Mouse (Mus musculus) myocyte (in vitro differentiated cells): ENCODE data around the gene Gm28635. TPM values are rescaled to one million over a fixed set of nuclear protein-coding genes. Genes with fewer than 3 reads are reported as not detected.

Source experiments
- H3K27me3 ChIP-seq: one replicate; pipeline ENCODE4 v1.6.1; 2011; ENCODE audit not compliant: control insufficient read depth, insufficient read depth, insufficient read length
- H3K36me3 ChIP-seq: one replicate; pipeline ENCODE4 v1.6.1; 2011; ENCODE audit not compliant: control insufficient read depth, insufficient read depth
- H3K4me2 ChIP-seq: one replicate; pipeline ENCODE4 v1.6.1; 2011; ENCODE audit warnings: low read depth, control low read depth
- H3K4me3 ChIP-seq: one replicate; pipeline ENCODE4 v1.5.1; 2011; ENCODE audit warnings: mild to moderate bottlenecking, control low read depth, moderate library complexity
- H3K79me2 ChIP-seq: one replicate; pipeline ENCODE4 v1.6.1; 2011; ENCODE audit not compliant: control insufficient read depth, insufficient read depth
- H3ac ChIP-seq: one replicate; pipeline ENCODE4 v1.6.1; 2011; ENCODE audit not compliant: control insufficient read depth, insufficient read length
- CEBPB ChIP-seq: IDR thresholded peaks from 2 replicates; pipeline ENCODE4 v1.6.1; 2011; ENCODE audit warnings: mild to moderate bottlenecking, moderate library complexity; ENCODE audit not compliant: poor library complexity, insufficient read depth, severe bottlenecking
- E2F4 ChIP-seq: IDR thresholded peaks from one replicate; pipeline ENCODE4 v1.6.1; 2011; ENCODE audit warnings: mild to moderate bottlenecking, control low read depth, moderate library complexity; ENCODE audit not compliant: insufficient read depth
- MAX ChIP-seq: IDR thresholded peaks from one replicate; pipeline ENCODE4 v1.6.1; 2011; ENCODE audit warnings: low read depth, mild to moderate bottlenecking, control low read depth
- MYOD1 ChIP-seq, 3 experiments: IDR thresholded peaks; one replicate each; pipeline ENCODE4 v1.6.1; 2011; ENCODE audit warnings: control low read depth in 2 of 3, low read depth in 2 of 3, mild to moderate bottlenecking in 2 of 3, moderate library complexity in 1 of 3; ENCODE audit not compliant: insufficient read length in 2 of 3, control insufficient read depth in 1 of 3
- MYOG ChIP-seq, 3 experiments: IDR thresholded peaks; one replicate each; pipeline ENCODE4 v1.6.1; 2011; ENCODE audit warnings: control low read depth in 2 of 3, low read depth in 2 of 3, mild to moderate bottlenecking in 2 of 3; ENCODE audit not compliant: insufficient read length in 2 of 3, control insufficient read depth in 1 of 3, insufficient read depth in 1 of 3
- POLR2A ChIP-seq: IDR thresholded peaks from one replicate; pipeline ENCODE4 v1.6.1; 2011; ENCODE audit warnings: low read depth, mild to moderate bottlenecking, control low read depth, moderate library complexity; ENCODE audit not compliant: insufficient read length
- POLR2AphosphoS2 ChIP-seq: IDR thresholded peaks from one replicate; pipeline ENCODE4 v1.6.1; 2011; ENCODE audit warnings: low read depth, control low read depth; ENCODE audit not compliant: insufficient read length
- REST ChIP-seq: IDR thresholded peaks from one replicate; pipeline ENCODE4 v1.6.1; 2011; ENCODE audit warnings: mild to moderate bottlenecking, control low read depth, moderate library complexity; ENCODE audit not compliant: insufficient read depth, insufficient read length
- SRF ChIP-seq: IDR thresholded peaks from one replicate; pipeline ENCODE4 v1.6.1; 2011; ENCODE audit warnings: low read depth; ENCODE audit not compliant: control insufficient read depth, insufficient read length
- TCF12 ChIP-seq: IDR thresholded peaks from one replicate; pipeline ENCODE4 v1.6.1; 2011; ENCODE audit warnings: mild to moderate bottlenecking, control low read depth; ENCODE audit not compliant: poor library complexity, insufficient read depth, severe bottlenecking
- TCF3 ChIP-seq: IDR thresholded peaks from one replicate; pipeline ENCODE4 v1.6.1; 2011; ENCODE audit warnings: low read depth, control low read depth; ENCODE audit not compliant: insufficient read length
- USF1 ChIP-seq: IDR thresholded peaks from one replicate; pipeline ENCODE4 v1.6.1; 2011; ENCODE audit warnings: low read depth, mild to moderate bottlenecking, control low read depth, moderate library complexity
- polyA plus RNA-seq: library from polyadenylated mRNA; unstranded; fragments of >200 nt; fragmentation: generic; extraction: Trizol; gene quantifications from one replicate; pipeline ENCODE4 v1.2.1, GENCODE M21; 2012; ENCODE audit warnings: missing spikeins

Gm28635 gene
- polyA plus RNA-seq, 1 experiment, result not detected

GRCm38 (mm10) chr2:84617637-84618515, 60.0 kb downstream of the Gm28635 start:
- peaks cover 66% of the 10 kb centered on the region for H3K36me3 ChIP-seq
- H3K79me2 ChIP-seq, result peaks cover 30% of the 10 kb centered on the region
- no peaks in the 10 kb centered on the region for H3K27me3 ChIP-seq
- H3ac ChIP-seq, result no peak overlapping the region
- TF ChIP-seq POLR2A (no peak), MAX (no peak), REST (no peak), CEBPB (no peak), E2F4 (no peak), TCF3 (no peak), POLR2AphosphoS2 (no peak), SRF (no peak), MYOG (IDR thresholded peaks at IDR 0.05; ENCODE audit: control insufficient read depth in 1 of 3, insufficient read depth in 1 of 3, insufficient read length in 2 of 3, low read depth in 2 of 3) (no peak), USF1 (no peak)
- no peak overlapping the region for H3K4me3 ChIP-seq
- no peak overlapping the region for H3K4me2 ChIP-seq

GRCm38 (mm10) chr2:84612764-84613163, 65.1 kb downstream of the Gm28635 start:
- no peak overlapping the region for H3K4me2 ChIP-seq

GRCm38 (mm10) chr2:84607842-84608241, 70.0 kb downstream of the Gm28635 start:
- no peak overlapping the region for H3K4me3 ChIP-seq
- H3K4me2 ChIP-seq, result no peak overlapping the region
- peaks cover 87% of the 10 kb centered on the region for H3K36me3 ChIP-seq
- no peak for TF ChIP-seq SRF
- no peak for TF ChIP-seq TCF3
- no peak for TF ChIP-seq TCF12
- TF ChIP-seq POLR2AphosphoS2, result no peak
- TF ChIP-seq REST, result no peak
- no peak for TF ChIP-seq CEBPB
- no peaks in the 10 kb centered on the region for H3K79me2 ChIP-seq
- no peak overlapping the region for H3ac ChIP-seq
- no peaks in the 10 kb centered on the region for H3K27me3 ChIP-seq

More at GRCm38 (mm10) chr2:84612764-84613163, 65.1 kb downstream of the Gm28635 start:
- Histone ChIP-seq H3K36me3 (peaks cover 89% of the 10 kb centered on the region), H3ac (no peak overlapping the region), H3K4me3 (no peak overlapping the region), H3K27me3 (no peaks in the 10 kb centered on the region), H3K79me2 (peaks cover 4% of the 10 kb centered on the region)
- TF ChIP-seq MAX, result no peak
- no peak for TF ChIP-seq POLR2AphosphoS2
- no peak for TF ChIP-seq E2F4
- no peak for TF ChIP-seq POLR2A
- TF ChIP-seq SRF, result no peak
- TF ChIP-seq REST, result no peak
- TF ChIP-seq TCF3, result no peak
- TF ChIP-seq TCF12, result no peak
- TF ChIP-seq MYOD1 (IDR thresholded peaks at IDR 0.05; ENCODE audit: control insufficient read depth in 1 of 3, insufficient read length in 2 of 3, low read depth in 2 of 3), result no peak
- no peak for TF ChIP-seq MYOG (IDR thresholded peaks at IDR 0.05; ENCODE audit: control insufficient read depth in 1 of 3, insufficient read depth in 1 of 3, insufficient read length in 2 of 3, low read depth in 2 of 3)
- no peak for TF ChIP-seq CEBPB
- TF ChIP-seq USF1, result no peak

GRCm38 (mm10) chr2:84600977-84601376, 76.9 kb downstream of the Gm28635 start:
- Histone ChIP-seq H3K4me2 (no peak overlapping the region), H3K4me3 (no peak overlapping the region), H3K79me2 (no peaks in the 10 kb centered on the region), H3K27me3 (no peaks in the 10 kb centered on the region), H3K36me3 (peaks cover 71% of the 10 kb centered on the region), H3ac (no peak overlapping the region)
- TF ChIP-seq CEBPB (no peak), MYOG (IDR thresholded peaks at IDR 0.05; ENCODE audit: control insufficient read depth in 1 of 3, insufficient read depth in 1 of 3, insufficient read length in 2 of 3, low read depth in 2 of 3) (no peak), MYOD1 (IDR thresholded peaks at IDR 0.05; ENCODE audit: control insufficient read depth in 1 of 3, insufficient read length in 2 of 3, low read depth in 2 of 3) (no peak), REST (no peak), SRF (no peak), TCF12 (no peak), POLR2AphosphoS2 (no peak), E2F4 (no peak), MAX (no peak), TCF3 (no peak), POLR2A (no peak), USF1 (no peak)

- no peak for TF ChIP-seq MYOG (IDR thresholded peaks at IDR 0.05; ENCODE audit: control insufficient read depth in 1 of 3, insufficient read depth in 1 of 3, insufficient read length in 2 of 3, low read depth in 2 of 3)
- TF ChIP-seq USF1, result no peak
- no peak for TF ChIP-seq TCF12
- peak; percentile 16 for TF ChIP-seq POLR2AphosphoS2
- TF ChIP-seq CEBPB, result no peak
- TF ChIP-seq E2F4, result no peak
- Histone ChIP-seq H3K4me2 (no peak overlapping the region), H3ac (no peak overlapping the region), H3K27me3 (no peaks in the 10 kb centered on the region), H3K79me2 (no peaks in the 10 kb centered on the region), H3K4me3 (no peak overlapping the region), H3K36me3 (peaks cover 64% of the 10 kb centered on the region)
Observed at GRCm38 (mm10) chr2:84599270-84599888, 78.5 kb downstream of the Gm28635 start.
